Mouse (Mus musculus): ENCODE measurements around the gene Gm11938.

Gene Gm11938

DNA sequence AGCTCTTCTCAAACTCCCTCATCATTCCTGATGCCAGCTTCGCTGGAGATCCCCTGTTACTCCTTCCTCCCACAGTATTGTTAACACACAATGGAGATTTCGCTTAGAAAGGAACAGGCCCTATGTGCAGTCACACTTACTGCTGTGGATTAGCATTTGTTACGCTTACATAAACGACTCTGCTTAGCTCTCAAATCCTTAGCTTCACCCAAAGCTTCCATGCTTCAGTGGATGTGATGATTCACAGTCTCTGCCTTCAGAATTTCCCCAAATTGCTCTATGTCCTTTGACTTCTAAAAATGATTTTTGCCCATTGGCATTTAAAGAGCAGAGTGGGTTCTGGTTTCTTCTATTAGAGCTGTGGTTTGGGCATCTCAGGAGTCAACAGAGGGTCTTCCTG lies 29.9 kb downstream of the Gm11938 start:
- no peak for DNase-seq (ENCODE audit: low spot score)

DNA sequence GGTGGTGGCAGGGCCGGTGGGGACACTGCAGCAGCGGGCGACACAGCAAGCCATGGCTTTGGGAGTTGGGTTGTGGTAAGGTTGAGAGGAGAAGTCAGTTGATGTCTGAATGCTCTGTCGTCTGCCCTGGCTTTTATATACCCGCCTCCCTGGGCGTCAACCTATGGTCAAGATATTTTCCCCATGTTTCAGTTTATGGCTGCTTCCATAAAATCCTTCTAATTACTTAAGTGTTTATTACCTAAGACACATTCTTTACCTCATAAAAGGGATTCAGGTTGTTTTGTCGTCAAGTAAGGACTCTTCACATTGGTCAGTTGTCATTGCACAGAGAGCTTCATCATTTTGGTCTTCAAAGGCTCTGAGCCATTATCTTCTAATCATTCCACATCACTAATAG lies 36.6 kb downstream of the Gm11938 start, which contains the start of gene Krtap3-1:
TSS of gene Krtap3-1 (minus strand) at position 101 of the 400 bp plus-strand sequence.
- no peak for DNase-seq (ENCODE audit: low spot score)

DNA sequence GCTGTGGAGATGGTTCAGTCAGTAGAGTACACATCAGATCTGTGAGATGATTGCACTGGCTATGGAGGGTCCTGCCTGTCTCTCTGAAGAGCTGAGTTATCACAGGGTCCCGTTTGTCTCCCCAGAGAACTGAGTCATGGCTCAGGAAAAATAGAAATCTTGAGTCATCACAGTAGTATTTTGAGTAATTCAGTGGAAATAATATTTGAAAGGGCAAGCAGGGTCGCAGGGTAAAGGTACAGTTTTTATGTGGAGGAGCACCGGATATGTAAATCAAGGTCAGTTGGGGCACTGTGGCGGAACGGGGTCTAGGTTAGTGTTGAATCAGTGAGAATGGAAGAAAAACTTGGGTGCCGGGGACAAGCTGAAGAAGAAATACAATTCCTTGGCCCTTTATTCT lies 40.5 kb downstream of the Gm11938 start:
- no peak for DNase-seq (ENCODE audit: low spot score)

DNA sequence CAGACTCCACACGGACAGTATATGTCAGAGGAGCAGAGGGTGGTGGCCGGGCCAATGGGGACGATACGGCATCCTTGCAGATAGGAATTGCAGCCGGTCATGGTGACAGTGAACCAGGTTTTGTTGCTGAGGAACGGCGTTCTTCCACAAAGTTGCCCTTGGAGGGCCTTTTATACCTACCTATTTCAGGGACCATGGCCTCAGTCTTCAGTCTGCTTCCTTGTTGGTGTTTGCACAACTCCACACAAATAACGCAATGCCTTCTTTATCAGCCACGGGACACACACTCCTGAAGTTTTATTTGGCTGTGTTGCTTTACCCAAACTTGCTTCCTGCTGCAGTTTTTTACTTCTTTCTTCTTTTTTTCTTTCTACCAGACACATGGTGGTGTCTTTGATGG lies 43.7 kb downstream of the Gm11938 start, which contains the start of gene Gm11939:
TSS of gene Gm11939 (minus strand) at position 101 of the 400 bp plus-strand sequence.
- no peak for DNase-seq (ENCODE audit: low spot score)

DNA sequence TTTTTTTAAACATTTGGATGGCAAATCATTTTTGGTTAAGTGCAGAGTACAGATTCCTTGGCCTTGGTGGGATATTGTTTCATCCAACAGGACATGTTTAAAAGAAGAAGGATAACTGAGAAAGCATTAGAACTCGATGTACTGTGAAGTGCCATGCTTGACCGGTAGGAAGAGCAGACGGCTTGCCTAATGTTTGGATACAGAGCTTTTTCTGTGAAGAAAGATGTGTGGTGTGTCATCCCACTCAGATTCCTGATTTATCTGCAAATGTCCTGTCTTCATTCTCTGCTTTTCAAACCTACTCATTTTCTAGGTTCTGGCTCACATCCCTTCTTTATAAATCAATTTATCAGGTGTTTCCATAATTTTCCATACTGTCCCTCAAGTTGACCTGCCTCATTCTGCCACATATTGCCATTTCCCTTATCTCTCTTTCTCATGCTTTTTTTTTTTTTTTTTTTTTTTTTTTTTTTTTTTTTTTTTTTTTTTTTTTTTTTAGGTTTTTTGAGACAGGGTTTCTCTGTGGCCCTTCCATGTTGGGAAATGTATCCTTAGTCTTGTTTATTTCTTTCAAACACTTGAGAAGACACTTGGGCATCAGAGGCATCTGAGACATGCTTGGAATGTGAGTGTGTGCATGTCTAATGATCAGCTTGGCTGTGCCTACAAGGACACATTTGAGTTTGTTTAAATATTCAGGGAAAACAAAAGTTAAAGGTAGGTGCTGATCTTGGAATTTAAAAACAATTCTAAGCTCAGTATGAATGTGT lies 44.9 kb downstream of the Gm11938 start:
- DNase-seq (ENCODE audit: low spot score), result no peak

DNA sequence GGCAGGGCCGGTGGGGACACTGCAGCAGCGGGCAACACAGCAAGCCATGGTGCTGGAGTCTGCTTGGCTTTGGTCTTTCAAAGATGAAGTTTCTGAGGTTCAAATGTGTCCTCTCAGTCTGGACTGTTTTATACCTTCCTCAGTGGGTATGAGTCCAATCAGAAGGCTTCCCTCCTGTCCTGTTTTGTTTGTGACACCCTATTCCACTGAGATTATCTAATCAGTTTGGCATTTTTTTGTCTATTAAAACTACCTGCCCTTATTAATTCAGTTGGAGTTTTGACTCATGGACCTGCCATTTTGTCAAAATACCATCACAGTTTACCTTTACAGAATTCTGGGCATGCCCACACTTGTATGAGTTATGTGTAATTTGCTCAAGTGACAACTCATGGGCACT lies 46.4 kb downstream of the Gm11938 start, which contains the start of gene Krtap3-2:
TSS of gene Krtap3-2 (minus strand) at position 101 of the 400 bp plus-strand sequence.
- no peak for DNase-seq (ENCODE audit: low spot score)

DNA sequence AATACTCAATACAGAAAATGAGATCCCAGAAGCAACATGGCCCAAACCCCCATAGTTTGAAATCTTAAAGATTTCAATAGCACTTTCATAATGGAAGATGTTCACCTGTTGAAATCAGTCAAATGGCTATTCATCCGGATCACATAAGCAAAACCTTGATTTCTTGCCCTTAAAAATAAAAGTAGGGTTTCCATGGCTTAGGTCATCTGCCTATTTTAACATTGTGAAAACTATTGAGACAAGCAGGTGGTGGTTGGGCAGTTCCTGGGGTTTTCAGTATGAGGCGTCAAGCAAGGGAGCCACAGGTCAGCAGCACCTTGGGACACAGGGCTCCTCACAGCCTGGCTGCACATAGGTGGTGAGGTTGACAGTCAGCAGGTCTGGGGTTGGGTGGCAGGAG lies 46.9 kb downstream of the Gm11938 start:
- no peak for DNase-seq (ENCODE audit: low spot score)

Measured in testis, postnatal 14 days (tissue).